Mouse (Mus musculus): ENCODE results near the gene Lman2l. TPM values are rescaled to one million over a fixed set of nuclear protein-coding genes. Genes with fewer than 3 reads are reported as not detected.

Lman2l gene
- total RNA-seq (2014; rRNA removed; ENCODE audit: low replicate concordance) (6.4 and 8.2 TPM in 2 replicates), polyA plus RNA-seq (2015; fragmentation: Nextera tagmentation; extraction: Ambion mirVana) (22.3 and 25.4 TPM in 2 replicates)

- Histone ChIP-seq H3K9me3 (replicated peaks; ENCODE audit: control insufficient read depth, low read length) (no peaks in the 10 kb centered on the region), H3K4me1 (ENCODE audit: control insufficient read depth, insufficient read depth) (peaks cover 6% of the 10 kb centered on the region; the same call in 1 of the 2 replicates), H3K27ac (ENCODE audit: low read depth) (peak within 1 kb of the TSS; percentile 70), H3K4me2 (ENCODE audit: low read depth, low read length) (peak within 1 kb of the TSS; percentile 93), H3K4me3 (ENCODE audit: low read depth, low read length) (peak within 1 kb of the TSS; percentile 88), H3K36me3 (replicated peaks; ENCODE audit: control insufficient read depth, insufficient read depth, low read length) (peaks cover 10% of the 10 kb centered on the region; the same call in 1 of the 2 replicates), H3K9ac (replicated peaks; ENCODE audit: low read depth, low read length) (peak within 1 kb of the TSS; percentile 77), H3K27me3 (ENCODE audit: control insufficient read depth, insufficient read depth, low read length) (no peaks in the 10 kb centered on the region)
- 2% methylated on average over 57 of the region's 57 CpGs for WGBS
- DNase-seq (ENCODE audit: low spot score) (peak; percentile 97), ATAC-seq (ENCODE audit: insufficient read depth, low read depth) (peak; percentile 100)
- TF ChIP-seq EP300 (IDR thresholded peaks at IDR 0.05; ENCODE audit: low read depth) (no peak), CTCF (IDR thresholded peaks at IDR 0.05; ENCODE audit: low read depth) (no peak)
Observed at GRCm38 (mm10) chr1:36444471-36445464, at the start of gene Lman2l. Gene Lman2l (minus strand): TSS chr1:36445271.

- ATAC-seq (ENCODE audit: insufficient read depth, low read depth) (no peak), DNase-seq (ENCODE audit: low spot score) (no peak)
- Histone ChIP-seq H3K4me2 (ENCODE audit: low read depth, low read length) (no peak overlapping the region), H3K36me3 (replicated peaks; ENCODE audit: control insufficient read depth, insufficient read depth, low read length) (no peaks in the 10 kb centered on the region), H3K4me1 (ENCODE audit: control insufficient read depth, insufficient read depth) (peaks cover 10% of the 10 kb centered on the region; the same call in 1 of the 2 replicates), H3K9ac (replicated peaks; ENCODE audit: low read depth, low read length) (no peak overlapping the region), H3K27me3 (ENCODE audit: control insufficient read depth, insufficient read depth, low read length) (no peaks in the 10 kb centered on the region), H3K27ac (ENCODE audit: low read depth) (no peak overlapping the region), H3K4me3 (ENCODE audit: low read depth, low read length) (no peak overlapping the region), H3K9me3 (replicated peaks; ENCODE audit: control insufficient read depth, low read length) (no peaks in the 10 kb centered on the region)
- no peak for TF ChIP-seq CTCF (IDR thresholded peaks at IDR 0.05; ENCODE audit: low read depth)
- WGBS = 81% methylated on average over 6 of the region's 6 CpGs
Observed at GRCm38 (mm10) chr1:36493299-36493698, 48.2 kb upstream of the Lman2l start.

- Histone ChIP-seq H3K9me3 (replicated peaks; ENCODE audit: control insufficient read depth, low read length) (no peaks in the 10 kb centered on the region), H3K27ac (ENCODE audit: low read depth) (0 out of 2 replicates have a peak overlapping the region, but pooled peaks have one; percentile 1), H3K4me2 (ENCODE audit: low read depth, low read length) (no peak overlapping the region), H3K4me3 (ENCODE audit: low read depth, low read length) (no peak overlapping the region), H3K36me3 (replicated peaks; ENCODE audit: control insufficient read depth, insufficient read depth, low read length) (no peaks in the 10 kb centered on the region), H3K9ac (replicated peaks; ENCODE audit: low read depth, low read length) (no peak overlapping the region), H3K27me3 (ENCODE audit: control insufficient read depth, insufficient read depth, low read length) (no peaks in the 10 kb centered on the region), H3K4me1 (ENCODE audit: control insufficient read depth, insufficient read depth) (peaks cover 10% of the 10 kb centered on the region; the same call in 1 of the 2 replicates)
- peak; percentile 96 for ATAC-seq (ENCODE audit: insufficient read depth, low read depth)
- DNase-seq (ENCODE audit: low spot score) = peak; percentile 93
- 21% methylated on average over 9 of the region's 9 CpGs for WGBS
- TF ChIP-seq CTCF (IDR thresholded peaks at IDR 0.05; ENCODE audit: low read depth) = peak; percentile 72
- no peak for TF ChIP-seq EP300 (IDR thresholded peaks at IDR 0.05; ENCODE audit: low read depth)
Observed at GRCm38 (mm10) chr1:36492416-36493139, 47.5 kb upstream of the Lman2l start.

- Histone ChIP-seq H3K36me3 (replicated peaks; ENCODE audit: control insufficient read depth, insufficient read depth, low read length) (no peaks in the 10 kb centered on the region), H3K4me2 (ENCODE audit: low read depth, low read length) (no peak overlapping the region), H3K27ac (ENCODE audit: low read depth) (no peak overlapping the region), H3K4me1 (ENCODE audit: control insufficient read depth, insufficient read depth) (peaks cover 10% of the 10 kb centered on the region; the same call in 1 of the 2 replicates), H3K9me3 (replicated peaks; ENCODE audit: control insufficient read depth, low read length) (no peaks in the 10 kb centered on the region), H3K4me3 (ENCODE audit: low read depth, low read length) (no peak overlapping the region), H3K27me3 (ENCODE audit: control insufficient read depth, insufficient read depth, low read length) (no peaks in the 10 kb centered on the region), H3K9ac (replicated peaks; ENCODE audit: low read depth, low read length) (no peak overlapping the region)
- DNase-seq (ENCODE audit: low spot score) (no peak), ATAC-seq (ENCODE audit: insufficient read depth, low read depth) (no peak)
- TF ChIP-seq EP300 (IDR thresholded peaks at IDR 0.05; ENCODE audit: low read depth) (no peak), CTCF (IDR thresholded peaks at IDR 0.05; ENCODE audit: low read depth) (no peak)
- WGBS = 79% methylated on average over 6 of the region's 6 CpGs
Observed at GRCm38 (mm10) chr1:36489661-36490060, 44.6 kb upstream of the Lman2l start.

GRCm38 (mm10) chr1:36487111-36487510 is 42.0 kb upstream of the Lman2l start:
- no peak for DNase-seq (ENCODE audit: low spot score)
- Histone ChIP-seq H3K9ac (replicated peaks; ENCODE audit: low read depth, low read length) (no peak overlapping the region), H3K9me3 (replicated peaks; ENCODE audit: control insufficient read depth, low read length) (no peaks in the 10 kb centered on the region), H3K4me2 (ENCODE audit: low read depth, low read length) (no peak overlapping the region), H3K27me3 (ENCODE audit: control insufficient read depth, insufficient read depth, low read length) (no peaks in the 10 kb centered on the region), H3K4me3 (ENCODE audit: low read depth, low read length) (no peak overlapping the region), H3K27ac (ENCODE audit: low read depth) (no peak overlapping the region), H3K36me3 (replicated peaks; ENCODE audit: control insufficient read depth, insufficient read depth, low read length) (no peaks in the 10 kb centered on the region), H3K4me1 (ENCODE audit: control insufficient read depth, insufficient read depth) (0 out of 2 replicates have a peak, but pooled peaks cover 3% of the 10 kb centered on the region)
- WGBS = 88% methylated on average over 9 of the region's 9 CpGs
- ATAC-seq (ENCODE audit: insufficient read depth, low read depth) = no peak
- no peak for TF ChIP-seq CTCF (IDR thresholded peaks at IDR 0.05; ENCODE audit: low read depth)
- no peak for TF ChIP-seq EP300 (IDR thresholded peaks at IDR 0.05; ENCODE audit: low read depth)

Measured in heart, postnatal 0 days (tissue).